Mouse (Mus musculus) G1E (cell line): ENCODE data around the gene Gm11992.

ENCODE experiments used
- CTCF ChIP-seq: IDR thresholded peaks from 2 replicates; pipeline ENCODE4 v1.5.1; 2012; ENCODE audit warnings: low read depth, low read length, inconsistent platforms, mixed read lengths
- TAL1 ChIP-seq: conservative IDR thresholded peaks from 2 replicates; pipeline ENCODE4 v1.6.1; 2012; ENCODE audit warnings: low read depth, low read length, inconsistent platforms, mixed read lengths

DNA sequence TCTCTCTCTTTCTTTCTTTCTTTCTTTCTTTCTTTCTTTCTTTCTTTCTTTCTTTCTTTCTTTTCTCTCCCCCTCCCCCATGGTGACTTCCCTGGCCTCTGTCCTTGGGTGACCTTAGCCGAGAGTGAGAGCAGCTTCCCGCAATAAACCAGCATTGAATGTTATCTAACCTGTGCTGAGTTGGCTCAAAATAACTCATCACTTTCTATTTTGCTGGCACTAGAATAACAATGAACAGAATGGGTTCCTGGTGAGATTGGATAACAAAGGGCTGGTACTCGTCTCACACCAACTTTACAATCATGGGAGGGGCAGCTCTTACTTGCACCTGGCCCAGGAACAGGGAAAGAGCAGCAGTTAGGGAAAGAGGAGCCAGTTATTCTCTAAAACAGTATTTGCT lies 68.5 kb downstream of the Gm11992 start:
- TF ChIP-seq TAL1 (no peak), CTCF (no peak)
